Mouse (Mus musculus) liver, adult 2 months (tissue): ENCODE measurements around the gene Scnn1a.

ENCODE experiments used
- CTCF ChIP-seq: fragments of 200-500 bp; IDR thresholded peaks from 2 replicates; pipeline ENCODE4 v1.5.1; 2011; ENCODE audit warnings: low read depth, low read length, control low read depth
- POLR2A ChIP-seq: fragments of 200-500 bp; IDR thresholded peaks from 2 replicates; pipeline ENCODE4 v1.6.1; 2011; ENCODE audit warnings: low read length, control low read depth; ENCODE audit not compliant: insufficient read depth; ENCODE audit errors: extremely low read depth

DNA sequence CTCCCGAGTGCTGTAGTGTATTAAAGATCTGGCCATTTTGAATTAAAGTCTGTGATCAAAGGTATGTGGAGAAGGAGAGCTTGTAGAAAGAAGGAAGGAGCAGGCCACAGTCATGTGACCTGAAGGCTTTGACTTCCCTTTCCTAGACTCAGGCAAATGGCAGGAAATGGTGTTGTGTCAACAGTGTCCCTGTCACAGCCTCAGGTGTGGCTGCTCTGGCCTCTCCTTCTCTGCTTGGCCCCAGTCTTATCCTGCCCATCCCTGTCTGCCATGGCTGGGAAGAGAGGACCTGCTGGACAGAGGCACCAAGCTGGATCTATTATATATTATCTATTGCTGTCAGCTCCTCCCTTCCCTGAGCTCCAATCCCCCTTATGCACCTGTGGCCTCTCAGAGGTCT lies 25.2 kb downstream of the Scnn1a start:
- TF ChIP-seq CTCF = no peak
- no peak for TF ChIP-seq POLR2A
